Mouse (Mus musculus): ENCODE measurements at regions not wholly inside any gene's neighbourhood (a gene's known extent, or its start where the extent isn't known, plus 50 kb on each side); places are given as distances from the start of the nearest gene placed in this dataset.

- no peak for TF ChIP-seq MAFK (IDR thresholded peaks at IDR 0.05; ENCODE audit: insufficient read depth, low read depth, low read length)
- no peak for TF ChIP-seq ZNF384 (IDR thresholded peaks at IDR 0.05; ENCODE audit: low read depth, low read length)
- TF ChIP-seq CHD2 (IDR thresholded peaks at IDR 0.05; ENCODE audit: low read depth, low read length): no peak
- TF ChIP-seq HCFC1 (IDR thresholded peaks at IDR 0.05; ENCODE audit: borderline replicate concordance, insufficient read depth, low read length): no peak
These were observed 491.3 kb upstream of the Klf6 start for GRCm38 (mm10) chr13:5370007-5370406.

All from ES-E14 (cell line).